34 mouse cellular contexts compared by ENCODE assay signal in genomic region chr6:74604916-74605315, GRCm38 (mm10).
"Had no signal": no experiment of that assay in that cellular context is flagged by ENCODE, and none has a peak within 500 bp of the region (broad histone marks: within the 10 kb centered on the region; RNA-seq: fewer than 3 reads in every experiment).

No protein-coding gene starts in this region.

- H3K9ac ChIP-seq: heart, embryonic 12.5 days; heart, embryonic 13.5 days; heart, embryonic 15.5 days; hindbrain, embryonic 12.5 days; hindbrain, embryonic 13.5 days; hindbrain, embryonic 14.5 days; hindbrain, embryonic 15.5 days; intestine, embryonic 15.5 days; kidney, embryonic 15.5 days had no signal

- H3K27ac ChIP-seq: heart, embryonic 13.5 days; heart, embryonic 15.5 days; hindbrain, embryonic 10.5 days; hindbrain, embryonic 12.5 days; hindbrain, embryonic 13.5 days; hindbrain, embryonic 14.5 days; hindbrain, embryonic 15.5 days; hindbrain, postnatal 0 days; intestine, embryonic 15.5 days; kidney, embryonic 15.5 days; kidney, postnatal 0 days; layer of hippocampus, adult 2 months; left cerebral cortex, adult 2 months had no signal

- H3K27me3 ChIP-seq: heart, embryonic 12.5 days; heart, embryonic 13.5 days; heart, embryonic 15.5 days; hindbrain, embryonic 12.5 days; hindbrain, embryonic 13.5 days; hindbrain, embryonic 15.5 days; intestine, embryonic 15.5 days; kidney, embryonic 15.5 days had no signal

- DNase-seq: heart, postnatal 10 days; heart, postnatal 14 days; heart, postnatal 36 days; heart, postnatal 4 days; kidney, adult 11 months; kidney, adult 18-20 months; kidney, adult 2 months; kidney, adult 8-10 months; kidney, adult 9 months; kidney, postnatal 10 days; kidney, postnatal 14 days; kidney, postnatal 25 days; kidney, postnatal 36 days; kidney, postnatal 4 days; layer of hippocampus, adult 9-11 months; layer of hippocampus, postnatal 36 days had no signal

- ATAC-seq: hindbrain, embryonic 16.5 days; hindbrain, postnatal 0 days; inflammation-experienced regulatory T-cells, adult 6 months; intestine, embryonic 15.5 days; intestine, embryonic 16.5 days; intestine, postnatal 0 days had no signal

- H3K4me3 ChIP-seq: heart, embryonic 12.5 days; heart, embryonic 13.5 days; heart, embryonic 15.5 days; hindbrain, embryonic 10.5 days; hindbrain, embryonic 12.5 days; hindbrain, embryonic 13.5 days; hindbrain, embryonic 15.5 days; intestine, embryonic 15.5 days; kidney, embryonic 15.5 days; layer of hippocampus, adult 2 months; left cerebral cortex, adult 2 months had no signal

- H3K9me3 ChIP-seq: heart, embryonic 12.5 days; heart, embryonic 13.5 days; heart, embryonic 15.5 days; hindbrain, embryonic 10.5 days; hindbrain, embryonic 12.5 days; hindbrain, embryonic 13.5 days; hindbrain, embryonic 15.5 days; intestine, embryonic 15.5 days; kidney, embryonic 15.5 days had no signal

- H3K4me1 ChIP-seq: heart, embryonic 12.5 days; heart, embryonic 13.5 days; heart, embryonic 15.5 days; hindbrain, embryonic 10.5 days; hindbrain, embryonic 12.5 days; hindbrain, embryonic 13.5 days; hindbrain, embryonic 15.5 days; intestine, embryonic 15.5 days; kidney, embryonic 15.5 days had no signal

- H3K36me3 ChIP-seq: heart, embryonic 12.5 days; heart, embryonic 13.5 days; heart, embryonic 15.5 days; hindbrain, embryonic 10.5 days; hindbrain, embryonic 12.5 days; hindbrain, embryonic 13.5 days; hindbrain, embryonic 15.5 days; intestine, embryonic 15.5 days; kidney, embryonic 15.5 days had no signal
